Mouse (Mus musculus) retina, adult 2 months (tissue): ENCODE results near the gene Xntrpc.

ENCODE experiments used
- DNase-seq: peaks from one replicate; pipeline ENCODE4 v3.0.0-alpha.2; 2012; ENCODE audit warnings: low read depth, low spot score

Xntrpc gene

DNA sequence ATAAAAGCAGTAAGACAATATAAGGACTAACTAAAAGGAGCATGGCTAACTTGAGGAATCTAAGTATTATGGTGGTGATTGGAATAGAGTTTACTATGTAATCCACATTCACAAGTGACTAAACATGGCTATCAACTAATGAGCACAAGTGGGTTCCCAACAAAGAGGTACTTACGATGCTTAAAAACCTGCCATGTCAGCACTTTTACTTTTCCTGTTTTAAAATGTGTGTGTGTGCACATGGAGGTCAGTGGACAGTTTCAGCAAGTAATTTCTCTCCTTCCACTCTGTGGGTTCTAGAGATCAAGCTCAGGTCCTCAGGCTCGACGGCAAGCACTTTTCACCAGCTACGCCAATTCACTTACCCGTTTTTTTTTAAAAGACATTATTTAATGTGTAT, 72.4 kb downstream of the Xntrpc start:
- DNase-seq = no peak
